24 mouse cellular contexts compared by ENCODE assay signal in the genomic region with DNA sequence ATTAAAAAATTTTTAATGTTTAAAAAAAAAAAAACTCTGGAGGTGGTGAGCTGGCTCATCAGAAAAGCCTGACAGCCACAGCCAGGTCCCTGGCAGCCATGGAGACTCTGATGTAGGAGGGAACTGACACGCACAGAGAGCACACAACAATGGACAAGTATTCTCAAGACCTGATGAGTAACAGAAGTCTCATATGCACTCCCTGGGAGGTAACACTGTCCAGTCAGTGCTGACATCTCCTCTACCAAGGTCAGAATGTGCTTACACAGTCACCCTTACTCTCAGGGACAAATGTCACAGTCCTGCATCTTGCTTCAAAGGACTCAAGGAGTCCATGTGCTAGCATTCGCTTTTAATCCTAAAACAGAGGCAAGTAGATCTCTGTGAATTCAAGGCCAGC.
"Had no signal": no experiment of that assay in that cellular context is flagged by ENCODE, and none has a peak within 500 bp of the region (broad histone marks: within the 10 kb centered on the region; RNA-seq: fewer than 3 reads in every experiment).

No protein-coding gene starts in this region.

- ATAC-seq: liver, embryonic 12.5 days; midbrain, embryonic 13.5 days; midbrain, embryonic 16.5 days had no signal

- H3K27ac ChIP-seq: kidney, embryonic 15.5 days; limb, embryonic 10.5 days; limb, embryonic 13.5 days; liver, embryonic 12.5 days; liver, embryonic 15.5 days; lung, embryonic 15.5 days; midbrain, embryonic 10.5 days; midbrain, embryonic 13.5 days; neural tube, embryonic 13.5 days; stomach, embryonic 15.5 days had no signal

- DNase-seq: kidney, postnatal 10 days; kidney, postnatal 36 days; layer of hippocampus, adult 9-11 months; liver; lung, adult 18-20 months; lung, postnatal 10 days; lung, postnatal 36 days; retina, postnatal 1 day; right cerebral cortex, postnatal 25 days; spleen, adult 18-20 months; thymus, postnatal 25 days had no signal

- H3K4me3 ChIP-seq: kidney, embryonic 15.5 days; limb, embryonic 10.5 days; limb, embryonic 13.5 days; liver, embryonic 12.5 days; liver, embryonic 15.5 days; lung, embryonic 15.5 days; megakaryocyte, embryonic 14.5 days; midbrain, embryonic 10.5 days; midbrain, embryonic 13.5 days; myocyte; neural tube, embryonic 13.5 days; stomach, embryonic 15.5 days had no signal

- H3K27me3 ChIP-seq: kidney, embryonic 15.5 days; limb, embryonic 13.5 days; liver, embryonic 12.5 days; liver, embryonic 15.5 days; lung, embryonic 15.5 days; megakaryocyte, embryonic 14.5 days; midbrain, embryonic 13.5 days; neural tube, embryonic 13.5 days; stomach, embryonic 15.5 days had no signal
